Mouse (Mus musculus): Measurements from ENCODE around the gene Spg7. TPM values are rescaled to one million over a fixed set of nuclear protein-coding genes. Genes with fewer than 3 reads are reported as not detected.
A peak's percentile ranks its signal among the peaks of the same experiment; 100 is the strongest.

Spg7 gene
- polyA plus RNA-seq, 1 experiment = 83.4 TPM

DNA sequence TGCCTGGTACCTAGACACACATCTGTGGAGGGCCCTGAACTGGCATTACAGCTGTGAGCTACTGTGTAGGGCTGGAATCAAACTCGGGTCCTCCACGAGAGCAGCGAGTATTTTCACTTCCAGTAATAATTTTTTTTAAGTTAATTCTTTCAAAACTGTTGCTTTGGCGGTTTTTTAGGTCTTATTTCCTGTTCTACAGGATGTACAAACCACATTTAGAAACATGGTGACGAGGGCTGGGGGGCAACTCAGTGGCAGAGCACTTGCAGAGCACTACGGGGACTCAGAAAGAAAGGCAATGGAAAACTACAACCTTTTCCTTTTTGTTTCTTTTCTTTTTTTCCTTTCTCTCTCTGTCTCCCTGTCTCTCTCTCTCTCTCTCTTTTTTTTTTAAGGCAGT is 28.6 kb upstream of the Spg7 start:
- Histone ChIP-seq H3K4me3 (no peak overlapping the region), H3K36me3 (ENCODE audit: control insufficient read depth, insufficient read depth) (no peaks in the 10 kb centered on the region), H3K79me2 (ENCODE audit: control insufficient read depth, insufficient read depth) (peaks cover 99% of the 10 kb centered on the region), H3K4me2 (ENCODE audit: low read depth) (no peak overlapping the region), H3ac (ENCODE audit: control insufficient read depth, insufficient read length) (no peak overlapping the region), H3K27me3 (ENCODE audit: control insufficient read depth, insufficient read depth, insufficient read length) (no peaks in the 10 kb centered on the region)
- TF ChIP-seq REST (IDR thresholded peaks at IDR 0.05; ENCODE audit: insufficient read depth, insufficient read length) (no peak), MYOG (IDR thresholded peaks at IDR 0.05; ENCODE audit: control insufficient read depth in 1 of 3, insufficient read depth in 1 of 3, insufficient read length in 2 of 3, low read depth in 2 of 3) (no peak), POLR2A (IDR thresholded peaks at IDR 0.05; ENCODE audit: insufficient read length, low read depth) (no peak), MYOD1 (IDR thresholded peaks at IDR 0.05; ENCODE audit: control insufficient read depth in 1 of 3, insufficient read length in 2 of 3, low read depth in 2 of 3) (no peak), USF1 (IDR thresholded peaks at IDR 0.05; ENCODE audit: low read depth) (no peak), CEBPB (IDR thresholded peaks at IDR 0.05; ENCODE audit: insufficient read depth, poor library complexity, severe bottlenecking) (no peak), TCF3 (IDR thresholded peaks at IDR 0.05; ENCODE audit: insufficient read length, low read depth) (no peak), TCF12 (IDR thresholded peaks at IDR 0.05; ENCODE audit: insufficient read depth, poor library complexity, severe bottlenecking) (no peak), MAX (IDR thresholded peaks at IDR 0.05; ENCODE audit: low read depth) (no peak), POLR2AphosphoS2 (IDR thresholded peaks at IDR 0.05; ENCODE audit: insufficient read length, low read depth) (no peak), E2F4 (IDR thresholded peaks at IDR 0.05; ENCODE audit: insufficient read depth) (no peak), SRF (IDR thresholded peaks at IDR 0.05; ENCODE audit: control insufficient read depth, insufficient read length, low read depth) (no peak)

DNA sequence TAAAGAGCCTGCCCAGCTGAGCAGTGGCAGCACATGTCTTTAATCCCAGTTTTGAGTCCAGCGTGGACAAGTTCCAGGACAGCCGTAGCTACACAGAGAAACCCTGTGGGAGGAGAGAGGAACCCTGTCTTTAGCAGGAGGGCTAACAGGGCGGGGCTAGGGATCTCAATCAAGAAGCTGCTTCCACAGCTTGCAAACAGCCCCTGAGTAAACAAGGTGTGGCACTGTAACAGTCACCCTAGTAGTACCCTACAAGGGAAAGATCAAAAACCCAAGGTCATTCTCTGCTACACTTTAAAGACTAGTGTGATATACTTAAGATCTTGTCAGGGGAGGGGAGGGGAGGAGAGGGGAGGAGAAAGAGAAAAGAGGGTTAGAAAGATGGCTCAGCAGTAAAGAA is 25.8 kb upstream of the Spg7 start:
- Histone ChIP-seq H3K27me3 (ENCODE audit: control insufficient read depth, insufficient read depth, insufficient read length) (no peaks in the 10 kb centered on the region), H3K4me3 (no peak overlapping the region), H3K36me3 (ENCODE audit: control insufficient read depth, insufficient read depth) (no peaks in the 10 kb centered on the region), H3K79me2 (ENCODE audit: control insufficient read depth, insufficient read depth) (peaks cover 91% of the 10 kb centered on the region), H3ac (ENCODE audit: control insufficient read depth, insufficient read length) (no peak overlapping the region), H3K4me2 (ENCODE audit: low read depth) (peak overlapping the region; percentile 32)
- TF ChIP-seq TCF3 (IDR thresholded peaks at IDR 0.05; ENCODE audit: insufficient read length, low read depth) = no peak
- TF ChIP-seq REST (IDR thresholded peaks at IDR 0.05; ENCODE audit: insufficient read depth, insufficient read length) = no peak
- no peak for TF ChIP-seq SRF (IDR thresholded peaks at IDR 0.05; ENCODE audit: control insufficient read depth, insufficient read length, low read depth)
- TF ChIP-seq POLR2AphosphoS2 (IDR thresholded peaks at IDR 0.05; ENCODE audit: insufficient read length, low read depth) = no peak
- TF ChIP-seq CEBPB (IDR thresholded peaks at IDR 0.05; ENCODE audit: insufficient read depth, poor library complexity, severe bottlenecking) = no peak
- no peak for TF ChIP-seq MAX (IDR thresholded peaks at IDR 0.05; ENCODE audit: low read depth)
- TF ChIP-seq USF1 (IDR thresholded peaks at IDR 0.05; ENCODE audit: low read depth) = no peak
- TF ChIP-seq MYOD1 (IDR thresholded peaks at IDR 0.05; ENCODE audit: control insufficient read depth in 1 of 3, insufficient read length in 2 of 3, low read depth in 2 of 3) = no peak
- no peak for TF ChIP-seq E2F4 (IDR thresholded peaks at IDR 0.05; ENCODE audit: insufficient read depth)
- no peak for TF ChIP-seq POLR2A (IDR thresholded peaks at IDR 0.05; ENCODE audit: insufficient read length, low read depth)
- TF ChIP-seq TCF12 (IDR thresholded peaks at IDR 0.05; ENCODE audit: insufficient read depth, poor library complexity, severe bottlenecking) = no peak

GRCm38 (mm10) chr8:123037487-123037886 is 25.3 kb upstream of the Spg7 start:
- Histone ChIP-seq H3ac (ENCODE audit: control insufficient read depth, insufficient read length) (no peak overlapping the region), H3K36me3 (ENCODE audit: control insufficient read depth, insufficient read depth) (no peaks in the 10 kb centered on the region), H3K79me2 (ENCODE audit: control insufficient read depth, insufficient read depth) (peaks cover 86% of the 10 kb centered on the region), H3K4me3 (no peak overlapping the region), H3K27me3 (ENCODE audit: control insufficient read depth, insufficient read depth, insufficient read length) (no peaks in the 10 kb centered on the region), H3K4me2 (ENCODE audit: low read depth) (peak overlapping the region; percentile 32)
- no peak for TF ChIP-seq POLR2A (IDR thresholded peaks at IDR 0.05; ENCODE audit: insufficient read length, low read depth)
- no peak for TF ChIP-seq MAX (IDR thresholded peaks at IDR 0.05; ENCODE audit: low read depth)
- no peak for TF ChIP-seq TCF3 (IDR thresholded peaks at IDR 0.05; ENCODE audit: insufficient read length, low read depth)
- no peak for TF ChIP-seq SRF (IDR thresholded peaks at IDR 0.05; ENCODE audit: control insufficient read depth, insufficient read length, low read depth)
- no peak for TF ChIP-seq E2F4 (IDR thresholded peaks at IDR 0.05; ENCODE audit: insufficient read depth)
- no peak for TF ChIP-seq REST (IDR thresholded peaks at IDR 0.05; ENCODE audit: insufficient read depth, insufficient read length)
- TF ChIP-seq MYOD1 (IDR thresholded peaks at IDR 0.05; ENCODE audit: control insufficient read depth in 1 of 3, insufficient read length in 2 of 3, low read depth in 2 of 3) = no peak
- no peak for TF ChIP-seq USF1 (IDR thresholded peaks at IDR 0.05; ENCODE audit: low read depth)
- no peak for TF ChIP-seq CEBPB (IDR thresholded peaks at IDR 0.05; ENCODE audit: insufficient read depth, poor library complexity, severe bottlenecking)
- no peak for TF ChIP-seq POLR2AphosphoS2 (IDR thresholded peaks at IDR 0.05; ENCODE audit: insufficient read length, low read depth)

DNA sequence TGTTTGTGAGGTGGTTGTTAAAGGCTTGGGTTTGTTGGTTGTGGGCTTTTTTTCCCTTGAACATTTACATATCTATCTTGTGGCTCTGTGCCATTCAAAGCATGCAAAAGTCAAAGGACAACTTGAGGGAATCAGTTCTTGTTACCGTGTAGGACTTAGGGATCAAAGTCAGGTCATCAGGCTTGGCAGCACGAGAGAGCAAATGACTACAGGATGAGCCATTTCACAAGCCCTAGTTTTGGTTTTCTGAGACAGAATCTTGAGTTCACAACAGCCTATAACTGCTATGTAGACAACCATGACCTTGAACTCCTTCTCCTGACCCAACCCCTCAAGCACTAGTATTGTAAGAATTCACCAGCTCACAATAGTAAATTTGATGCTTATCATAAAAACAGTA is 24.4 kb upstream of the Spg7 start:
- Histone ChIP-seq H3ac (ENCODE audit: control insufficient read depth, insufficient read length) (no peak overlapping the region), H3K27me3 (ENCODE audit: control insufficient read depth, insufficient read depth, insufficient read length) (no peaks in the 10 kb centered on the region), H3K36me3 (ENCODE audit: control insufficient read depth, insufficient read depth) (no peaks in the 10 kb centered on the region), H3K4me2 (ENCODE audit: low read depth) (no peak overlapping the region), H3K4me3 (no peak overlapping the region), H3K79me2 (ENCODE audit: control insufficient read depth, insufficient read depth) (peaks cover 77% of the 10 kb centered on the region)
- TF ChIP-seq TCF12 (IDR thresholded peaks at IDR 0.05; ENCODE audit: insufficient read depth, poor library complexity, severe bottlenecking) = no peak

GRCm38 (mm10) chr8:123039376-123040109 is 23.2 kb upstream of the Spg7 start:
- Histone ChIP-seq H3K4me3 (peak overlapping the region; percentile 56), H3K4me2 (ENCODE audit: low read depth) (peak overlapping the region; percentile 89), H3K27me3 (ENCODE audit: control insufficient read depth, insufficient read depth, insufficient read length) (no peaks in the 10 kb centered on the region), H3K36me3 (ENCODE audit: control insufficient read depth, insufficient read depth) (no peaks in the 10 kb centered on the region), H3K79me2 (ENCODE audit: control insufficient read depth, insufficient read depth) (peaks cover 75% of the 10 kb centered on the region), H3ac (ENCODE audit: control insufficient read depth, insufficient read length) (no peak overlapping the region)
- TF ChIP-seq REST (IDR thresholded peaks at IDR 0.05; ENCODE audit: insufficient read depth, insufficient read length) = no peak
- no peak for TF ChIP-seq TCF3 (IDR thresholded peaks at IDR 0.05; ENCODE audit: insufficient read length, low read depth)

Data from myocyte (in vitro differentiated cells).